Mouse (Mus musculus) liver, embryonic 14.5 days (tissue): ENCODE results near the gene Lysmd3.

ENCODE experiments used
- CTCF ChIP-seq: IDR thresholded peaks from 2 replicates; pipeline ENCODE4 v1.5.1; 2016; ENCODE audit warnings: antibody characterized with exemption, low read depth, control low read depth
- EP300 ChIP-seq: IDR thresholded peaks from 2 replicates; pipeline ENCODE4 v1.6.1; 2016; ENCODE audit warnings: antibody characterized with exemption, low read depth

GRCm38 (mm10) chr13:81632720-81633415 is 24.6 kb upstream of the Lysmd3 start, which contains the start of gene Adgrv1:
- no peak for TF ChIP-seq CTCF
- TF ChIP-seq EP300 = no peak
